Mouse (Mus musculus) adrenal gland, postnatal 36 days (tissue): Measurements from ENCODE around the gene Timd4. TPM values are rescaled to one million over a fixed set of nuclear protein-coding genes. Genes with fewer than 3 reads are reported as not detected.

Source experiments
- DNase-seq, 2 experiments: peaks; one replicate each; pipeline ENCODE4 v3.0.0; 2021; ENCODE audit warnings: mixed read lengths in 1 of 2
- long read RNA-seq, 2 experiments: library from polyadenylated mRNA; stranded (forward); transcript quantifications; one replicate each; pipeline ENCODE4 v2.0.0; 2021; ENCODE audit warnings: borderline sequencing depth in 2 of 2
- total RNA-seq, 2 experiments: library from RNA; stranded (reverse); gene quantifications; 2 replicates each; pipeline ENCODE4 v1.2.3; 2021

Gene Timd4
- 1 to 10 TPM in 1 of 2 experiments, under 1 TPM in 1; 0.53 to 1.3 TPM for total RNA-seq
- long read RNA-seq, experiment 1, result 0 reads
- long read RNA-seq, experiment 2, result 0 reads

DNA sequence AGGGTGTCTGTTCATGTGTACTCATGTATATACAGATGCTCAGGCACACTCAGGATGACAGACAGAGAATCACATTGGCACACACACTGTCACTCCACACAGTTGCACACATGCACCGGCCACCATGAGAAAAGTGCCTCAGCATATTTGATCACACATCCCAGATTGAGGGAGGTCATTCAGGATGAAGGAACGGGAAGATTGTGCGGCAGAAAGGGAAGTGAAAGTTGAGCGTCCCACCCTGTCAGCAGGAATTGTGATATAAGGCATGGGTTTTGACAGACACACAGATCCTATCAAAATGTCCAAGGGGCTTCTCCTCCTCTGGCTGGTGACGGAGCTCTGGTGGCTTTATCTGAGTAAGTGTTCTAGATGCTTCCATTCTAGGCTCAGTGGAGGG, at the start of gene Timd4:
TSS of gene Timd4 (plus strand) at position 290 of the 400 bp plus-strand sequence.
- no peak for DNase-seq

DNA sequence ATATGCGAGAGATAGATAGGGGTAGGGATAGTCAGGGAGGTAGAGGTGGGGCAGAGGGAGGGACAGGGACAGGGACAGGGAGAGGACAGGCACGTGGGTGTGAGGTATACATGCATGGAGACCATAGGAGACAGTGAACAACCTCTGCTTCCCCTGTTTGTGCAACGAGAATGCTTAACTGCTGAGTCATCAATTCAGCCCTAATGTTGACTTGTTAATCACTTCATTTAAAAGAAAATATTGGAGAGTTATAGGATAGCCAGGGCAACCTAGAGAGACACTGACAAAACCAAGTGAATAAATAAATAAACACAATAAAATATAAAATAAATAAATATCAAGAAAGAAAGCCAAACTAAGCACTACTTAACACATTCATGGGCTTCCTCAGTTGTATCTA, 33.7 kb upstream of the Timd4 start:
- no peak for DNase-seq

DNA sequence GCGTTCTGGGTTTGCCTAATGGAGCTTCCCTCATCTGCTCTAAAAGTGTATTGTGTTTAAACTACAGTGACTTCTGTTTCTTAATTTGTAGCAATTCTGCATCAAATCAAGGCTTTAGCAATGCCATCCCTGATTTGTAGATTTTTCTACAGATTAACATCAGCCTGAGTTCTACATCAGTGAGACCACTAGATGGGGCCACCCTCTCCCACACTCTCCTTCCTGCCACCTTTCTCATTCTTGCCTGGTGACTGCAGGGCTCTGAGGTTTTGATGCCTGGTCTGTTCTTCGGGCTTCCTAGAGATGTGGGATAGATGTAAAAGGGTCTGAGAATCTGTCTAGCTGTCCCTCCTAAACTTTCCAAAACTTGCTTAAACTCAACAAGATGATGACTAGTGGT, 30.8 kb upstream of the Timd4 start:
- no peak for DNase-seq

DNA sequence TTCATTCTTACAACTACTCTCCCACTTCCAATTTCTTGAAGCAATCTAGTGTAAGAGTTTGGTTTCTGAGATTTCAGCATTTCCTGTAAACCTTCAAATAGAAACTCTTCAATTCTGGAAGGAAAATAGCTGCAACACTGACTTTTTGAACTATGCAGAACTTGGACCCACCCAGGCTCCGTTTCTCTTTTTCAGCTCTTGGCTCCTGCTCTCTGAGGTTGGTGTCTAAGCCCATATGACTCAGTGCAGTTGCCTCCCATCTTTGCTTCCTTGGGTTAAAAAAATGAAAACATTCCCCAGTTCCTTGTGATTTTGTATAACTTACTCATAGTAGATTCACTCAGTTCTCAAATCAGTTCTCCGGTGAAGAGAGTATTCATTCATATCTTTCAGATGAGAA, 6.2 kb upstream of the Timd4 start:
- DNase-seq, result no peak

DNA sequence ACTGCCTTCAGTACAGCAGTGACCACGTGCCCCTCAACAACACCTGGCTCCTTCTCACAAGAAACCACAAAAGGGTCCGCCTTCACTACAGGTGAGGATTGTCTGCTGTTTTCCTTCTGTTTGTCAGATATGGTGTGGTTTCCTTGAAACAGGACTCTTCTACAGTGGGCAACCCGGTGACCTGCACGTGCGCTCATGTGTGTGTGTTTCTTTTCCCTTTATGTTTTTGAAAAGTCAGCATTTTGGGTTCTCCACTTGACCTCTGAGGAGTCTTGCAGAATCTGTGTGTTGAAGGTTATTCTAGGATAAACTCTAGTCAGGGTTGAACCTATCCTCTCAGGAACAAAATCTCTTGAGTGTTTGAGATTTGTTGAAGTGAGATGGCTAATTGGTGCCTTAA, 7.1 kb downstream of the Timd4 start:
- no peak for DNase-seq

DNA sequence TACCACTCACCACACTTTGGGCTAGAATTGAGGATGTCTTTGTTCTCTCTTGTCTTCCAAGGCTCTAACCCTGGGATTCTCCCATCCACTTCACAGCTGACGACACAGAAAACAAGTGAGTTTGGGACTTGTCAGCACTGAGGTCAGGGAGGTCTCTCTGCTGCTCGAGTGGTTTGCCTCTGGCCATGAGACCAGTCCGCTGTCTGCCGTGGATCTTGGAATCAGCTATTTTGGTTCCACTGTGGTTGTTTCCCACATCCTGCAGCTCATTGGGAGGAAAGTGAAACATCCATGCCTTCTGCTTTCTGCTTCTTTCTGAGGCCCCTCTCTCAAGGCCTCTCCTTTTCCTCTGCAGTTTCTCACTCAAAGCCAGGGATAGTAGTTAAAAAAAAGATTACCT, 9.3 kb downstream of the Timd4 start:
- no peak for DNase-seq

DNA sequence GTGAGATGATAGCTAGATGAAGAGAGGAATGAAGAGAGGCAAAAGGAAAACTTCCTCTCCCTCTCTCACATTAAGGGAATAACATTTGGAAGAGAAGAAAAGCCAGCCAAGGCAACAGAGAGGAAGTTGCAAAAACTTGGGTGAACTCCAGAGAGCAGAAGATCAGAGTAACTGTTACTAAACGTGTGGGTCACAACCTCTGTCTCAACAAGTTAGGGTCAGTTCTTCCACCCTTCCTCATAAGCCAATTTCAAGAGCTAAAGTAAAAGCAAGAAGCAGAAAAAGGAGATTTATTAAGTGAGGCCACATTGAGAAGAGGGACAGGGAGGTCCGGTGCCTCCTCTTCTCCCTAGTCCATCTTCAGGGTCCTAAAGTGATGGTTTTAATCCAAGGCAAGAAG, 19.7 kb downstream of the Timd4 start:
- no peak for DNase-seq

DNA sequence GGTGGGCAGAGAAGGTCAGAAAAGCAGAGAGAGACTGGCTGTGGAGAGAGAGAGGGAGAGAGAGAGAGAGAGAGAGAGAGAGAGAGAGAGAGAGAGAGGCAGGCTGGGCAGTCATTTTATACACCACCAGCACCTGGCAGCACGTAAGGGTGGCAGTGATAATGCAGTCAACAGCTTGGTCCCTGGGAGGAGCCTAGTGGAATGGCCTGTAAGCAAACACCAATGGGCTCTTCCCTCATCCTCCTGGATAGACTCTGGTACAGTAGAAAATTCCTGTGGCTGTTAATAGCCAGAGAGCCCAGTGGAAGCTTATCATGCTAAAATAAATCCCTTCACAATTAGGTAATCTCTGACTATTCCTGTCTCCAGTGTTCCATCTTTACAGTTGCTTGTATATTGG, 24.5 kb downstream of the Timd4 start:
- DNase-seq, result no peak

DNA sequence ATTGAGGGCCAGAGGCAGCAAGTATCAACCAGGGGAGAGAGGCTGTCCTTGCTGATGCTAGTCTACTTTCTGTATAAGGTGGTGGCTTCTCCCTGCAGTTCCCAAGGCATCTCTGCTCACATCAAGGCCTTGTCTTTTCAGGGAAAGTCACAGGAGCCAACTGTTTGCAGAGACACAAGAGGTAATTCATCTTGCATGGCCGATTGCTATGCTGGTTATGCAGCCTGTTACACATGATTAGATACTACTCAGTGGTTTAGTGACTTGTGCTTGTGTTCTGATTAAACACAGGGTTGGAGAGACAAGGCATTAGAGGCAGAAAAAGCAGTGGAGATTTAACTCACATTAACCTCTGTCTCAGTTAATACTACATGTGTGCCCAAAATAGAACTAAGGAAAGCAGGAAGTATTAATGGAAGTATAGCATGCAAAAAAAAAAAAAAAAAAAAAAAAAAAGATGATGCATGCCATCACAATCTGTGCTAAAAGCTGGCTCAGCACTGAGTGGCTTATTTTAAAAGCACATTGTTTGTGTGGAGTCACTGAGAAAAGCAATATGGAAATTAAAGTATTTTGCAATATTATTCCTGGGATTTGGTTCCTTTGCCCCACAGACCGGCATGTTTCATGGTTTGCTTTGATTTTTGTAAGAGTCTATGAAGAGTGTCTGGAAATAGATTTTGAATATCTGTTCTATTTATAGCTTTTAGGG, 31.6 kb downstream of the Timd4 start:
- DNase-seq, result no peak

DNA sequence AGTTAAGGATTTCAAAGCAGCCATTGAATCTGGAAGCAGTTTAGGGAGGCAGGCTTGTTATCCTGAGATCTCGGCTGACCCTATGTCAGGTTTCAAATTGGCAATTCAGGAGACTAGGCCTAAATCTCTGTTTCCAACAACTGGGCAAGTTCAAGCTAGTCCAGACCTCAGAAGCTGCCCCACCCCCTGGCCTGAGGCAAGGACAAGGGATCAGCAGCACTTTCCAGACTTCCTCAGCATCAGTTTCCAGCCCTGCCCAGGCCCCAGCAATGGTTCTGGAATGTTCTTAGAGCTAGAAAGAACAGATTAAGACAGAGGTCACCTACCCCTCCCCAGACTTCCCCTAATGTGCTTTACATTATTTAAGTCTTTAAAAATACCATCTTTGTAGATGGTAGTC, 36.1 kb downstream of the Timd4 start:
- DNase-seq, result no peak

DNA sequence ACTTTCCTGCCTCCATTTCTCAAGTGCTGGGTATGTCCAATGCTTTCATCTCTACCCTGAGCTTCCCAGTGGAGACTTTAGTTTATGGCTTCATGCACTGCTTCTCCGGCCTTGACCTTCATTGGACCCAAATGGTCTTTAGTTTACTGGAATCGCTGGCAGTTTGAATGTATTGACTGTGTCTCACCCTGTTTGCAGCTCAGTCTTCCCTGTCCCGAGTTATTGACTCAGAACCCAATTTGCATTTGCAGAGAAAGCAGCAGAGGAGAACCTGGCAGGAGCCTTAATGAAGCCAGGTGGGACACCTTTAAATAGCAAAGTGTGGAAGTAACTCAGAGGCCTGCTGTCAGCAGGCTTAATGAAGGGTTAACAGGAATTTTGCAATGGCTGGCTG, 37.2 kb downstream of the Timd4 start:
- no peak for DNase-seq

DNA sequence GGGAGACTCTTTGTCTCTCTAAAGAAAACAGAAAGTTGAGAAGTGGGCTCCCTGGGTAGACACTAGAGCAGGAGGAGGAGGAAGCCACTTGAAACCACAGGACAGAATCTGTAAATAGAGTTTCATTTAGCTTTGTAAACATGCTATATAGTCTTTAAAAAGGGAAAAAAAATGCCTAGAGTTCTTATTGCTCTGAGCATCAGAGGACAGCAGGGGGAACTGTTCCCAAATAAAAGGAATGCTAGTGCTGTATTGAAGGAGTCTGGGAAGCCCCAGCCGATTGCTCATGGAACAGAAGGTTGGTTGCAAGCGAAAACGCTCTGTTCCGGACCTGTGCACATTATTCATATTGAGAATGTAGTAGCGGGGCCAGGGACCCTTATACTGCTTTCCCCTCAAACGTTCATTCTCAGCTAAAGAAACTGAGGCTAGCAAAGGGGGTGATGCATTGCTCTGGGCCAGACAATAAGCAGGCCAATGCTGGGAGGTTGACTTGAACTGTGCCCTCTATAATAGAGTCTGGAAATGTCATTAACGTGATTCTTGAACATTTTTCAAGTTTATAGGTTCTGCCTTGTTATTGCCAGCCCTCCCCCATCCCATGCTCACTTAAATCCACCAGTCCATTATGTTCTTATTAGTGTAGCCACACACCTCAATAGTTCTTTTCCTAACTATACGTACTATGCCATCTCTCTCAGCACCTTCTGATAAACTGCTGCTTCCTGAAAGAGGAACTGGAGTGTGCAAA, 37.8 kb downstream of the Timd4 start:
- no peak for DNase-seq

DNA sequence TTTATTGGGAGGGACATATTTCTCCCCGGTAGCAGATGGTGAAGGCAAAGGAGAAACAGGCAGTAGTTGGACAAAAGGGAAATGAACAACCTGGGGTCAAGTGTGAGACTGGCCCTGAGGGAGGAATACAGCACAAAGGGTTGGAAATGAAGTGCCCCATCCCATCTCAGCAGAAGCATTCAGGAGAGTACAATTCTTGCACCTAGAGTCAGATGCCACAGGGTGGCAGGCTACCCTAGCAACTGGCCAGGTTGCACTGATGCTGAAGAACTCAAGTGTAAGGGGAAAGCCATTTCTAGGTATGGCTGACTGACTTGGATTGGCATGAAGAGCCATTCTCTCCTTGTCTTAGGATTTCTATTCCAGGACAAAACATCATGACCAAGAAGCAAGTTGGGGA, 54.2 kb downstream of the Timd4 start:
- DNase-seq, result peak; percentile 7 to 12

DNA sequence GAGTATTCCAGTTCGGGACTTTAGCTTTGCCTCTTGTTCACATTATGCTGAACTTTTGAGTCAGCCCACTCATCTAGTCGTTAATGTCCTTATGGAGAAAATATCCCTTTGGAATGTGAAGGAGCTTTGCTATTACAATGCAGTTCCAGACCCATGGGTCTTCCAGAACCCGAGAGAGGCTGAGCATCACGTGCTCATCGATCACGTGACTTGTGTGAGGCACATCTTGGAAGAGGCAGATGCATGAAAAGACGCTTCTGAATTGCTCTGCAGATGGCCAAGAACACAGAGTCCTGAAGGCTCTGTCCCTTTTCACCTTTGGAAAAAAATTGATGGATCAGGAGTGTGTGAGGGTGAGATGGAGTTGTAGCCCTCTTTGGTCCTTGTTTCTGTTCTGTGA, 58.0 kb downstream of the Timd4 start:
- DNase-seq, result no peak

DNA sequence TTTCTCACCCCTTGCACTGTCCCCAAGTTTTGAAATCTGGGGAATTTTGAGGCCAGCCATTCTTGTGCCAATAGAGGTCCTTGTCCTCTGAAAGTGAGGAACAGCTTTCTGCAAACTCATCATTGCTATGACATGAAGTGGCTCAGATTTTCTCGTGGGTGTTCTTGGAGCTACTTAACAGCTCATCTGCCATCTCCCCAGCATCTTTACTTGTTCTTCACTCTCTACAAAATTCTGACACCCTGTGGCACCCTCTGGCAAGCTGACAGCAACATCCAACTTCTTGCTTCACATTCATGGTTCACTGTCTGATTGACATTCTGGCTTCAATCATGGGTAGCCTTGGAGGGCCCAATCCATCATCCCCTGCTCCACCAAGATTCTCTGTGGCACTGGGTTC, 65.2 kb downstream of the Timd4 start:
- DNase-seq, result no peak

DNA sequence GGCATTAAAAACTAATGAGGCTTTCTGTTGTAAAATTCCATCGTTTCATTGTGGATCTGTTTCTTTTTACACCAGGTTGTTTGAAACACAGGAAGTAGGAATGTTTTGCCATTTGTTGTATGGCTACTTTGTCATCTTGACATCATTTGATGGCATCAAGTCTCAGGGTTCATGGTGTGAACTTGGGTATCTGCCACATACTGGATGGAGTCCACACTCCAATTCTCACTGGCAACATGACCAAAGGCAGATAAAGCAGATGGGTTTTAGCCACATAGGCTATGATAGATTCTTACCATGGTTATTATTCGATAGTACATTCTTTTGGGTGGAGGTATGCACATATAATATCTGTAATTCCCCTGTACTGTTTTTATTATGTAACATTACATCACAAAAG, 71.9 kb downstream of the Timd4 start:
- no peak for DNase-seq

DNA sequence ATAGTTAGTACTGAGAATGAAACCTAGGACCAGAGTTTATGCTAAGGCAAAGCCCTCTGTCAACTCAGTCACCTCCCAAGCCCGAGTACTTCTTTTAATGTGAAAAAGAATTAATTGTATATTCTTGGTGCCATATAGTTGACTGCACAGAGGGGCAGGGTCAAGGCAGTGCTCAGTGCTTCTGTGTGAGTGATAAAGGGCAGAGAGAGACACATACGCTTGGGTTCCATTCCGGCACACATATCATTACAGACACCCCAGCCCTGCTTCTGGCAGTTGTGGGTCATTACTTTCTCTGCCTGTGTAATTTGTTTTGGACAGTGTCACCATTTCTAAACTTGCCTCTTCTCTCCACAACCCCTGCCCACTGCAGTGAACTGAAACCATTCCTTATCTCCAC, 78.5 kb downstream of the Timd4 start:
- no peak for DNase-seq

Other genes starting within 250 kb of the Timd4 start
- not detected for gene BC053393, start 239.3 kb upstream of the Timd4 start, total RNA-seq
- gene Dppa1, start 181.5 kb upstream of the Timd4 start, total RNA-seq, result not detected
- under 1 TPM in 1 of 2 experiments, not detected in 1; 0.17 TPM for gene Timd2, start 103.7 kb upstream of the Timd4 start, total RNA-seq
- not detected for gene Havcr1, start 75.7 kb upstream of the Timd4 start, total RNA-seq